Mouse (Mus musculus): ENCODE data around the gene Apobec4. TPM values are rescaled to one million over a fixed set of nuclear protein-coding genes. Genes with fewer than 3 reads are reported as not detected.

Gene Apobec4
- total and polyA plus RNA-seq, 3 experiments = not detected

DNA sequence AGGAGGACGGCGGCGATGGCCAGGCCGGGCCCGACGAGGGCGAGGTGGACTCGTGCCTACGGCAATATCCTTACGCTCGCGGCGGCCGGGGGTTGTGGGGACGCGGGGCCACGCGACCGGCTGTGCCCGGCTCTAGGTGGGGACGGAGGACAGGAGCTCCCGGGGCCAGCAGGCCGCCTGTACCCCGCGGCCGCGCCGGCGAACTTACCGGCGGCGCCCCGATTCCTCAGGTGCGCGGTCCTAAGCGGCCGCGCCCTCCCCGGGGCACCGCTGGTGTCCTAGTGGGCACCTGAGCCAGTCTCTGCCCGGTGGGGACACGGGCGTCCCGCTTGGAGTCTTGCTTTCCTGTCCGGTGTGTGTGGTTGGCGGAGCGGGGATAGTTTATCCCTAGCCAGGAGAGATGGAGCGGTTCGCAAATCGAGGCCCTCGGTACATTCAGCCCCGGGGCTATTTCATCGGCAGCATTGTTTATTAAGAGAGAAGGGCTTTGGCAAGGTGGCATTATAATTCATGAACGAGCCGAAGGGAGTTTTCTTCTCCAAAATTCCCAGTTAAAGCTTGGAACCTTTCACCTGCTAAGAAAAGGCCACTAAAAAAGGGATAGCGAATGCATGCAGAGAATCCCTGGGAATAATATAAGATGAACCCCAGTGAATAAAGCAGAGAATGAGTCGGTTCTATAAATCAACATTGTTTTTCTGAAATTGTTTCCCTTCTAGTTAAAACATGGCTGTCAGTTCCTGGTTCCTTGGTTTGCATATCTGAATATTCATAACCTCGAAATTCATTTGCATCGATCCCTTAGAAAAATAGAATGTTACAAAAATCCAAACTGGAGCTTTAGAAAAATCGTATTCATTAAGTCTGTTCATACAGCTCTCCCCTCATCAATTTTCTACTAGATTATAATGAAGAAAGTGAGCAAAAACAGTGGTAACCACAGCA lies 16.7 kb downstream of the Apobec4 start:
- H3K79me2 ChIP-seq (ENCODE audit: control insufficient read depth, insufficient read depth, low read length, poor library complexity) = peaks cover 13% of the 10 kb centered on the region
- peak overlapping the region; percentile 96 for H3K9ac ChIP-seq (ENCODE audit: control insufficient read depth, low read depth, low read length, poor library complexity, severe bottlenecking)
- peaks cover 4 to 20% of the 10 kb centered on the region in 2 experiments for H3K36me3 ChIP-seq (ENCODE audit: control insufficient read depth in 1 of 2, insufficient read depth in 2 of 2, low read length in 2 of 2)
- H3K9me3 ChIP-seq (replicated peaks; ENCODE audit: insufficient read depth, low read length) = no peaks in the 10 kb centered on the region
- TF ChIP-seq POLR2AphosphoS2 (IDR thresholded peaks at IDR 0.05; ENCODE audit: low read length) (0 out of 2 replicates have a peak, but pooled peaks have one; percentile 5), E2F4 (IDR thresholded peaks at IDR 0.05; ENCODE audit: borderline replicate concordance, low read depth, low read length) (no peak), RAD21 (IDR thresholded peaks at IDR 0.05; ENCODE audit: low read depth, low read length) (no peak), NRF1 (IDR thresholded peaks at IDR 0.05; ENCODE audit: insufficient read depth, low read depth, low read length, poor library complexity, severe bottlenecking) (no peak), MYC (IDR thresholded peaks at IDR 0.05; ENCODE audit: low read depth, low read length) (0 out of 2 replicates have a peak, but pooled peaks have one; percentile 13), NELFE (IDR thresholded peaks at IDR 0.05; ENCODE audit: low read depth, low read length) (no peak), EP300 (IDR thresholded peaks at IDR 0.05; ENCODE audit: low read depth in 1 of 2, low read length in 2 of 2) (no peak), MYB (IDR thresholded peaks at IDR 0.05; ENCODE audit: low read depth, low read length) (no peak), JUND (IDR thresholded peaks at IDR 0.05; ENCODE audit: low read depth, low read length) (no peak), MEF2A (IDR thresholded peaks at IDR 0.05; ENCODE audit: extremely low read depth, insufficient replicate concordance, low read depth, low read length, poor library complexity, severe bottlenecking) (no peak), CTCF (IDR thresholded peaks at IDR 0.05 in 2 of 3, conservative IDR thresholded peaks at IDR 0.05 in 1 of 3; ENCODE audit: control insufficient read depth in 1 of 3, insufficient read depth in 1 of 3, low read depth in 2 of 3, low read length in 3 of 3, poor library complexity in 1 of 3, severe bottlenecking in 1 of 3) (no peak), KAT2A (conservative IDR thresholded peaks at IDR 0.05; ENCODE audit: low read depth, low read length) (no peak), ZMIZ1 (IDR thresholded peaks at IDR 0.05; ENCODE audit: low read depth, low read length) (no peak), MAX (IDR thresholded peaks at IDR 0.05; ENCODE audit: low read length) (0 out of 2 replicates have a peak, but pooled peaks have one; percentile 14), GABPA (IDR thresholded peaks at IDR 0.05; ENCODE audit: low read depth, low read length) (no peak), MAFK (IDR thresholded peaks at IDR 0.05; ENCODE audit: borderline replicate concordance, low read depth, low read length) (no peak), SIN3A (IDR thresholded peaks at IDR 0.05; ENCODE audit: low read length) (peak; percentile 81; the same call in 1 of the 2 replicates), RCOR1 (IDR thresholded peaks at IDR 0.05; ENCODE audit: low read depth, low read length) (no peak), POLR2A (IDR thresholded peaks at IDR 0.05; ENCODE audit: control insufficient read depth in 1 of 2, insufficient read depth in 1 of 2, low read depth in 1 of 2, low read length in 2 of 2, poor library complexity in 1 of 2) (peak in 1 of 2 experiments; percentile 19; a peak in 1 of 4 replicates), POLR2AphosphoS5 (IDR thresholded peaks at IDR 0.05; ENCODE audit: borderline replicate concordance, low read depth, low read length) (no peak), TAL1 (IDR thresholded peaks at IDR 0.05; ENCODE audit: low read length) (no peak), CHD1 (IDR thresholded peaks at IDR 0.05; ENCODE audit: low read depth, low read length) (no peak; the same call in 1 of the 2 replicates), USF1 (IDR thresholded peaks at IDR 0.05; ENCODE audit: low read depth, low read length) (no peak), ELF1 (IDR thresholded peaks at IDR 0.05; ENCODE audit: low read depth, low read length) (peak; percentile 74), ETS1 (IDR thresholded peaks at IDR 0.05; ENCODE audit: low read depth, low read length) (no peak), UBTF (IDR thresholded peaks at IDR 0.05; ENCODE audit: borderline replicate concordance, insufficient read depth, low read depth, low read length) (no peak), ZKSCAN1 (IDR thresholded peaks at IDR 0.05; ENCODE audit: low read depth, low read length) (no peak), MXI1 (IDR thresholded peaks at IDR 0.05; ENCODE audit: low read depth, low read length) (peak; percentile 8)
- peaks cover 2 to 3% of the 10 kb centered on the region in 2 experiments; a peak in 3 of 4 replicates for H3K27me3 ChIP-seq (ENCODE audit: control insufficient read depth in 1 of 2, insufficient read depth in 2 of 2, low read length in 2 of 2)
- H3K4me1 ChIP-seq (ENCODE audit: control insufficient read depth in 1 of 2, insufficient read depth in 2 of 2, low read length in 2 of 2) = peaks cover 0 to 4% of the 10 kb centered on the region in 2 experiments; a peak in 2 of 4 replicates
- DNase-seq (ENCODE audit: low read depth, low spot score) = peak; percentile 66
- H3K4me3 ChIP-seq (ENCODE audit: control insufficient read depth in 1 of 2, insufficient read depth in 1 of 2, low read depth in 2 of 2, low read length in 2 of 2) = peak overlapping the region; percentile 98 to 99
- peak overlapping the region; percentile 71 for H3K27ac ChIP-seq (ENCODE audit: control insufficient read depth, low read depth, low read length)
